Mouse (Mus musculus): ENCODE data around the gene Tekt1. TPM values are rescaled to one million over a fixed set of nuclear protein-coding genes. Genes with fewer than 3 reads are reported as not detected.

Tekt1 gene
- polyA plus RNA-seq, 1 experiment, result 1.1 TPM

- H3K4me1 ChIP-seq (ENCODE audit: control insufficient read depth, insufficient read depth, low read length), result no peaks in the 10 kb centered on the region; the same call in 1 of the 2 replicates
- DNase-seq, result no peak
- no peak overlapping the region for H3K4me3 ChIP-seq (replicated peaks; ENCODE audit: insufficient read depth, low read depth, low read length)
- TF ChIP-seq POLR2A (IDR thresholded peaks at IDR 0.05; ENCODE audit: borderline replicate concordance, insufficient read depth, low read length), result no peak
- no peak for TF ChIP-seq CTCF (IDR thresholded peaks at IDR 0.05; ENCODE audit: borderline replicate concordance, insufficient read depth, low read depth, low read length)
- no peaks in the 10 kb centered on the region; the same call in 1 of the 2 replicates for H3K27me3 ChIP-seq (ENCODE audit: control insufficient read depth, insufficient read depth, low read length)
- no peak overlapping the region for H3K27ac ChIP-seq (ENCODE audit: insufficient read depth, low read length)
- 32% methylated on average over 3 of the region's 3 CpGs for WGBS
These were observed 44.8 kb upstream of the Tekt1 start for GRCm38 (mm10) chr11:72407081-72407480.

- Histone ChIP-seq H3K27ac (ENCODE audit: insufficient read depth, low read length) (no peak overlapping the region), H3K27me3 (ENCODE audit: control insufficient read depth, insufficient read depth, low read length) (no peaks in the 10 kb centered on the region), H3K4me3 (replicated peaks; ENCODE audit: insufficient read depth, low read depth, low read length) (no peak overlapping the region), H3K4me1 (ENCODE audit: control insufficient read depth, insufficient read depth, low read length) (no peaks in the 10 kb centered on the region)
- no peak for DNase-seq
- 74% methylated on average over 8 of the region's 8 CpGs for WGBS
- no peak for TF ChIP-seq CTCF (IDR thresholded peaks at IDR 0.05; ENCODE audit: borderline replicate concordance, insufficient read depth, low read depth, low read length)
- no peak for TF ChIP-seq POLR2A (IDR thresholded peaks at IDR 0.05; ENCODE audit: borderline replicate concordance, insufficient read depth, low read length)
These were observed 43.9 kb upstream of the Tekt1 start for GRCm38 (mm10) chr11:72406079-72406675.

GRCm38 (mm10) chr11:72405532-72405931 lies 43.3 kb upstream of the Tekt1 start:
- no peaks in the 10 kb centered on the region for H3K27me3 ChIP-seq (ENCODE audit: control insufficient read depth, insufficient read depth, low read length)
- no peak overlapping the region for H3K4me3 ChIP-seq (replicated peaks; ENCODE audit: insufficient read depth, low read depth, low read length)
- no peak overlapping the region for H3K27ac ChIP-seq (ENCODE audit: insufficient read depth, low read length)
- 50% methylated on average over 4 of the region's 4 CpGs for WGBS
- no peak for TF ChIP-seq CTCF (IDR thresholded peaks at IDR 0.05; ENCODE audit: borderline replicate concordance, insufficient read depth, low read depth, low read length)
- no peak for TF ChIP-seq POLR2A (IDR thresholded peaks at IDR 0.05; ENCODE audit: borderline replicate concordance, insufficient read depth, low read length)
- DNase-seq, result no peak
- H3K4me1 ChIP-seq (ENCODE audit: control insufficient read depth, insufficient read depth, low read length), result no peaks in the 10 kb centered on the region

- TF ChIP-seq POLR2A (IDR thresholded peaks at IDR 0.05; ENCODE audit: borderline replicate concordance, insufficient read depth, low read length), result no peak
- TF ChIP-seq CTCF (IDR thresholded peaks at IDR 0.05; ENCODE audit: borderline replicate concordance, insufficient read depth, low read depth, low read length), result no peak
- WGBS, result 81% methylated on average over 12 of the region's 12 CpGs
- no peaks in the 10 kb centered on the region for H3K4me1 ChIP-seq (ENCODE audit: control insufficient read depth, insufficient read depth, low read length)
- no peak overlapping the region for H3K4me3 ChIP-seq (replicated peaks; ENCODE audit: insufficient read depth, low read depth, low read length)
- DNase-seq, result no peak
- no peaks in the 10 kb centered on the region for H3K27me3 ChIP-seq (ENCODE audit: control insufficient read depth, insufficient read depth, low read length)
- no peak overlapping the region for H3K27ac ChIP-seq (ENCODE audit: insufficient read depth, low read length)
These were observed 40.7 kb upstream of the Tekt1 start for GRCm38 (mm10) chr11:72402969-72403368.

- H3K27me3 ChIP-seq (ENCODE audit: control insufficient read depth, insufficient read depth, low read length), result no peaks in the 10 kb centered on the region
- 83% methylated on average over 5 of the region's 5 CpGs for WGBS
- H3K4me3 ChIP-seq (replicated peaks; ENCODE audit: insufficient read depth, low read depth, low read length), result no peak overlapping the region
- H3K4me1 ChIP-seq (ENCODE audit: control insufficient read depth, insufficient read depth, low read length), result no peaks in the 10 kb centered on the region
- no peak overlapping the region for H3K27ac ChIP-seq (ENCODE audit: insufficient read depth, low read length)
- TF ChIP-seq CTCF (IDR thresholded peaks at IDR 0.05; ENCODE audit: borderline replicate concordance, insufficient read depth, low read depth, low read length), result no peak
- no peak for TF ChIP-seq POLR2A (IDR thresholded peaks at IDR 0.05; ENCODE audit: borderline replicate concordance, insufficient read depth, low read length)
- no peak for DNase-seq
These were observed 39.8 kb upstream of the Tekt1 start for GRCm38 (mm10) chr11:72402017-72402416.

GRCm38 (mm10) chr11:72401068-72401467 lies 38.8 kb upstream of the Tekt1 start:
- H3K4me1 ChIP-seq (ENCODE audit: control insufficient read depth, insufficient read depth, low read length), result no peaks in the 10 kb centered on the region
- H3K27me3 ChIP-seq (ENCODE audit: control insufficient read depth, insufficient read depth, low read length), result no peaks in the 10 kb centered on the region
- H3K4me3 ChIP-seq (replicated peaks; ENCODE audit: insufficient read depth, low read depth, low read length), result no peak overlapping the region
- no peak for DNase-seq
- TF ChIP-seq POLR2A (IDR thresholded peaks at IDR 0.05; ENCODE audit: borderline replicate concordance, insufficient read depth, low read length) (no peak), CTCF (IDR thresholded peaks at IDR 0.05; ENCODE audit: borderline replicate concordance, insufficient read depth, low read depth, low read length) (no peak)
- H3K27ac ChIP-seq (ENCODE audit: insufficient read depth, low read length), result no peak overlapping the region
- WGBS, result 94% methylated on average over 12 of the region's 12 CpGs

- Histone ChIP-seq H3K4me3 (replicated peaks; ENCODE audit: insufficient read depth, low read depth, low read length) (no peak overlapping the region), H3K4me1 (ENCODE audit: control insufficient read depth, insufficient read depth, low read length) (no peaks in the 10 kb centered on the region), H3K27me3 (ENCODE audit: control insufficient read depth, insufficient read depth, low read length) (no peaks in the 10 kb centered on the region), H3K27ac (ENCODE audit: insufficient read depth, low read length) (no peak overlapping the region)
- no peak for TF ChIP-seq POLR2A (IDR thresholded peaks at IDR 0.05; ENCODE audit: borderline replicate concordance, insufficient read depth, low read length)
- TF ChIP-seq CTCF (IDR thresholded peaks at IDR 0.05; ENCODE audit: borderline replicate concordance, insufficient read depth, low read depth, low read length), result no peak
- DNase-seq, result no peak
- 76% methylated on average over 8 of the region's 8 CpGs for WGBS
These were observed 35.7 kb upstream of the Tekt1 start for GRCm38 (mm10) chr11:72397811-72398525.

- Histone ChIP-seq H3K4me1 (ENCODE audit: control insufficient read depth, insufficient read depth, low read length) (no peaks in the 10 kb centered on the region), H3K27me3 (ENCODE audit: control insufficient read depth, insufficient read depth, low read length) (no peaks in the 10 kb centered on the region), H3K4me3 (replicated peaks; ENCODE audit: insufficient read depth, low read depth, low read length) (no peak overlapping the region), H3K27ac (ENCODE audit: insufficient read depth, low read length) (no peak overlapping the region)
- no peak for TF ChIP-seq POLR2A (IDR thresholded peaks at IDR 0.05; ENCODE audit: borderline replicate concordance, insufficient read depth, low read length)
- TF ChIP-seq CTCF (IDR thresholded peaks at IDR 0.05; ENCODE audit: borderline replicate concordance, insufficient read depth, low read depth, low read length), result no peak
- DNase-seq, result no peak
- 23% methylated on average over 10 of the region's 10 CpGs for WGBS
These were observed 34.8 kb upstream of the Tekt1 start for GRCm38 (mm10) chr11:72397072-72397471.
